Mouse (Mus musculus) ovary, adult 2 months (tissue): ENCODE measurements around the gene Macrod1. TPM values are rescaled to one million over a fixed set of nuclear protein-coding genes. Genes with fewer than 3 reads are reported as not detected.

Source experiments
- polyA plus RNA-seq: library from polyadenylated mRNA; depleted of rRNA; stranded (reverse); fragments of >200 nt; gene quantifications from 2 replicates; pipeline ENCODE4 v1.2.3, GENCODE M21; 2012; rRNA removed

Gene Macrod1
- polyA plus RNA-seq: 50.2 and 54.3 TPM in 2 replicates

DNA sequence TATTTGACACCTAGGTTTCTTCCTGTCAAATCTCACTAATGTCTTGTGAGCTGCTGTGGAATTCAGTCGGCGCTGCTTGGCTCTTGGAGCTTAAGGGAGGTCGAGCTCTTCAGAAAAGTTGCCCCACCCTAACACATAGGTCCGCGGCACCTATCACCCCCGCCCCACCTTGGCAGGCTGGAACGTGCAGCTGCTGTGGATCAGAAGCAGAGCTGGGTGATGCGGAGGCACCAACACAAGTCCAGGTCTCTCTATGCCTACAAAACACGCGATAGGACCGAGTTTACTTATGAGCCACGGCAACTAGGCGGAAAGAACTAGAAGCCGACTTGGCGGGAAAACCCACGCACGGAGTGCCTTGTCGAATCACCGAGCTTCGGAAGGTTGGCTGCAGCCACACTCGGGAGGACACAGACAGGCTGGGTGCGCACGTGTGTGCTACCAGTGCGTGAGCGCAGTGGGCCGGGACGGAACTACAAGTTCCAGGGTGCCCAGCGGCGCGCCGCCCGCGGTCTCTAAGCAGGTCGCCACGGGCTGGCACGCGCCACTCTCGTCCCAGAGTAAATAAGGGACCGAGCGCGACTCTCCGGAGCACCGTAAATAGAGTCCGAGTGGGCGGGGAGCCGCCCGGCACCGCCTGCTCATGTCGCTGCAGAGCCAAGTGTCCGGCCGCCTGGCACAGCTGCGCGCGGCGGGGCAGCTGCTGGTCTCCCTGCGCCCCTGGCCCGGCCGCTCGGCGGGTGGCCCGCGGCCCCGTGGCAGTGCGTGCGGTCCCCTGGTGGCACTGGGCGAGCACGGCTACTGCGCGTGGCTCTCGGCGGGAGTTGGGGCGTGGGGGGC is at the start of gene Macrod1:
Macrod1 (plus strand) TSS at position 563 of the 840 bp plus-strand sequence.

GRCm38 (mm10) chr19:7019191-7019590 is 37.4 kb upstream of the Macrod1 start, which contains the start of gene Fermt3:
TSS of gene Fermt3 (minus strand) at chr19:7019469.

GRCm38 (mm10) chr19:7039841-7040636 is 16.6 kb upstream of the Macrod1 start, which contains the start of gene Stip1:
TSS of gene Stip1 (minus strand) at chr19:7039967.

GRCm38 (mm10) chr19:7105544-7105943 is 48.9 kb downstream of the Macrod1 start, which contains the start of gene Flrt1:
TSS of gene Flrt1 (minus strand) at chr19:7105729.

DNA sequence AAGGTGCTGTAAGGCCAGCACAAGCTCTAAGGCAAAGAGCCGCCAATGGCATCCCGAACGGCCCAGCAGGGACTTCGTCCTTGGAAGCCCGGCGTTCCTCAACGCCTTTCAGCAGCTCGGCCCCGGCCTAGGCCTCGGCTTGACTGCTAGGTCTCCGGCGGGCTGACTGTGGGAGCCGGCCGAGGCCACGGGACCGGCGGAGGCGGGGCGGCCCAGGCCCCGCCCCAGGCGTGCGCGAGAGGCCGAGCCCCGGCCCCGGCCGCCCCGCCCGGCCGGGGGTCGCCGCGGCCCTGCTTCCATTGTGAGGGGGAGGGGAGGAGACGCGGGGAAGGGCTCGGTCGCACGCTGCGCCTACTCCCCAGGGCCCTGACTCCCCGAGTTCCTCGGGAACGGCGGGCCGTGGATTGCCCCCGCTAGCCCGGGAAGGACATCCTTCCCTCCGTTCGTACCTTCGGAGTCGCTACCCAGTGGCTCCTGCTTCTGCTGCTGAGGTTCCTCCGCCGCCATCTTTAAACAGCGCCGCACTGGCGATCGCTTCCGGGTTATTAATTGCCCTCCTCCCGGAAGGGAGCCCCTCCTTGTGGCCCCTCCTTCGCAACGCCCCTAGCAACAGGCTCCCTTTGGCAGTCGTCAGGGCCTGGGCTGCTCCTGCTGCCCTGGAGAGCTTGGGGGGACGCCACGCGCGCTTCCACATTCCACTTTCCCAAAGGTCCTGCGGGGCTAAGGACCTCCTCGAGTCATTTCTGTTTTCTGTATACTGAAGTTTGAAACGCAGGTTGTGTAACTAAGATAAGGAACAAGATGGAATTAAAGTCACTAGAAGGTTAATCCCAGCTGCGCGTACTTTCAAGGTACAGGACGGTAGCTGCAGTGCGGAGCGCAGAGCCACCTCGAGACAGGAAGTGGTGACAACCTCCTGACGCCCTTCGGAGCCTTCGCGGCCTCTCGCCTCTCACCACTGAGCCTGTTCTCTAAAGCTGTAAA is 149.4 kb downstream of the Macrod1 start, which contains the start of gene Otub1:
Otub1 (minus strand) TSS at position 564 of the 984 bp plus-strand sequence.

DNA sequence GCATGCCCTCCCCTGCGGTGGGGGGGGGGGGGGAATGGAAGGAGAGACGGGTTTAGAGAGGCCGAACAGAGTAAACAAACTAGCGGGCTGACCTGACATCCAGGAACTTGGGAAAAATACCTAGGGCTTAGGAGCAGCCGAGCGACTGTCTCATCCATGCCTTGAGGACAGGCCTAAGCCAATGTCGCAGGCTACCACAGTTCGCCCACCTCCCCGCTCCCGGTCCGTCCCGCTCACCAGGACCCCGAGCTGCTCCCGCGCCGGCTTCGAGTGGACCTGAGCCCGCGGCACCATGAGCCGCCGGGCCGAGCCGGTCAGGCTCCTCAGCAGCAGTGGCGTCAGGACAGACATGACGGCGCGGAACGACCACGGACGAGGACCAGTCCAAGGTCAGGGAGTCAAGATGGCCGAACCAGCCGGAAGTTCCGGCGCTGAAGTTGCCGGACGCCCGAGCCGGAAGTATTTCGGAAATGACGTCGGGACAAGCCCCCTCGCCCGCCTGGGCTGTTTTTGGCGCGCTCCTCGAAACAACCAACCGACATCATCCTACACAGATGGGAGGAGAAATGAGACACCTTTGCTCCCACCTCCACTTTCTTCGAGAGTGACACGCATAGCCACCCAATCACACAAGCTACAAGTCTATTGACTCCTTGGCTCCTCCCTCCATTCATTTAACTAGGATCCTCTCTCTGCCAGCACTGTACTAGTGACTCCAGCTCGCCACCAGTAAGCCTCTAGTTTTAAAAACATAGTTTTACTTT is 160.7 kb downstream of the Macrod1 start, which contains the start of gene Cox8a:
Cox8a (minus strand) TSS at position 455 of the 764 bp plus-strand sequence.

DNA sequence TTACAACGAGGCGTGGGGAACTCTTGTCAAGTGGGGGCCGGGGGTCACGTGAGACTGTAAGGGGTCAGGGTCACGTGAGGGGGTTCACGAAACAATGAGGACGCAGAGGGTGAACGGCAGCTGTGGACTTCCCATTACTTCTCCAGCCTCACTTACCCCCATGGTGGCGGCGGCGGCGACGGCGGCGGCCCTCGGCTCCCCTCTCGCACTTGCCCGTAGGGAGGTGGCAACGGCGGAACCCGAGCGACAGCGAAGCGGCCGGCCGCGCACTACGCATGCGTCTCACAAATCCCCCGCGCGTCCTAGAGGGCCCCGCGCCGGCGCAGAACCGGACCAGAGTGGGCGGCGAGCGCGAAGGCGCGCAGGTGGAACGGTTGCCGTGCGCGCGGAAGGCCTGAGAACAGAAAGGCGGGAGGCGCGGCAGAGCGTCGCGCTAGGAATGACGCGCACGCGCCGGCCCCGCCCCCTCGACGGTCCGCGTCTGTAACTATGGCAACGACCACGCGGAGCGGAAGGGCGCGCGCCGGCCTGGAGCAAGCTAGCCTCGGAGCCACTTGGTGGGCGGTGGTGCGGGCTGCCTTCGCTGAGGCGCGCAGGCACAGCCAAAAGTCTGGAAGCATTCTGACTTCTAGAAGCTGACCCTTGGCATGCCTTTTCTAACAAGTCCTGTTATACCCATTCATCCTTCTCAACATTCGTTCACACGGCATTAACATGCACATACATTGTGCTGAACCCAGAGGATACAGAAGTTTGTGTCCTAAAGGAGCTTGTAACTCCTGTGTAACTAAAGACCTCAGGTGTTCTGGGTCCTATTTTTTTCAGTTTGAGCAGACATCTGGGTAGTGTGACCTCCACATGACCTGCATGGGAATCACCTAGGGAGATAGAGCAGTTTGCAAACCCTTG is 184.4 kb downstream of the Macrod1 start, which contains the start of gene Naa40:
Naa40 (minus strand) TSS at position 402 of the 909 bp plus-strand sequence.

Other genes starting within 250 kb of the Macrod1 start
- 48.4 and 58.2 TPM in 2 replicates for gene Rps6ka4, start 216.2 kb upstream of the Macrod1 start, polyA plus RNA-seq
- gene Ccdc88b, start 198.6 kb upstream of the Macrod1 start, polyA plus RNA-seq: 9.2 and 14.4 TPM in 2 replicates
- gene Trmt112, start 147.1 kb upstream of the Macrod1 start, polyA plus RNA-seq: 136 and 165 TPM in 2 replicates
- gene Prdx5, start 146.7 kb upstream of the Macrod1 start, polyA plus RNA-seq: 81.1 and 89.3 TPM in 2 replicates
- gene Esrra, start 135.0 kb upstream of the Macrod1 start, polyA plus RNA-seq: 41.5 and 54.3 TPM in 2 replicates
- 0.67 and 0.96 TPM in 2 replicates for gene Catsperz, start 131.4 kb upstream of the Macrod1 start, polyA plus RNA-seq
- gene Kcnk4, start 122.3 kb upstream of the Macrod1 start, polyA plus RNA-seq: 0.31 and 0.43 TPM in 2 replicates
- gene Bad, start 114.9 kb upstream of the Macrod1 start, polyA plus RNA-seq: 110 and 113 TPM in 2 replicates
- gene Gpr137, start 114.3 kb upstream of the Macrod1 start, polyA plus RNA-seq: 149 and 153 TPM in 2 replicates
- 195 and 257 TPM in 2 replicates for gene Ppp1r14b, start 81.8 kb upstream of the Macrod1 start, polyA plus RNA-seq
- 124 and 128 TPM in 2 replicates for gene Plcb3, start 80.3 kb upstream of the Macrod1 start, polyA plus RNA-seq
- gene Fkbp2, start 76.3 kb upstream of the Macrod1 start, polyA plus RNA-seq: 38.2 and 48.3 TPM in 2 replicates
- gene Vegfb, start 69.2 kb upstream of the Macrod1 start, polyA plus RNA-seq: 69.8 and 79.7 TPM in 2 replicates
- 42.1 and 55.2 TPM in 2 replicates for gene Dnajc4, start 64.2 kb upstream of the Macrod1 start, polyA plus RNA-seq
- gene Nudt22, start 60.7 kb upstream of the Macrod1 start, polyA plus RNA-seq: 59.8 and 60.4 TPM in 2 replicates
- gene Trpt1, start 60.7 kb upstream of the Macrod1 start, polyA plus RNA-seq: 12.4 TPM in 2 replicates
- 12.7 and 13.1 TPM in 2 replicates for gene Fermt3, start 37.3 kb upstream of the Macrod1 start, polyA plus RNA-seq
- 63.8 and 71.7 TPM in 2 replicates for gene Stip1, start 16.8 kb upstream of the Macrod1 start, polyA plus RNA-seq
- 5.2 and 5.6 TPM in 2 replicates for gene Flrt1, start 48.9 kb downstream of the Macrod1 start, polyA plus RNA-seq
- 174 and 216 TPM in 2 replicates for gene Otub1, start 149.5 kb downstream of the Macrod1 start, polyA plus RNA-seq
- 2,339 and 2,765 TPM in 2 replicates for gene Cox8a, start 160.8 kb downstream of the Macrod1 start, polyA plus RNA-seq
- gene Naa40, start 184.4 kb downstream of the Macrod1 start, polyA plus RNA-seq: 25.1 and 35.6 TPM in 2 replicates
- gene Rcor2, start 210.5 kb downstream of the Macrod1 start, polyA plus RNA-seq: 12.9 and 15.4 TPM in 2 replicates